Mouse (Mus musculus) kidney, adult 2 months (tissue): ENCODE data around the gene Apbb1ip.

ENCODE experiments used
- CTCF ChIP-seq: fragments of 200-500 bp; conservative IDR thresholded peaks from 2 replicates; pipeline ENCODE4 v1.5.1; 2011; ENCODE audit warnings: low read depth, mild to moderate bottlenecking, control low read depth, low read length, moderate library complexity, mixed read lengths; ENCODE audit not compliant: insufficient read depth, insufficient read length
- POLR2A ChIP-seq: fragments of 200-500 bp; IDR thresholded peaks from one replicate; pipeline ENCODE4 v1.6.1; 2011; ENCODE audit warnings: low read depth, low read length, control low read depth

GRCm38 (mm10) chr2:22903947-22904346 lies 130.1 kb downstream of the Apbb1ip start:
- TF ChIP-seq POLR2A (no peak), CTCF (no peak)
